Mouse (Mus musculus) spleen, adult 18-20 months (tissue): Measurements from ENCODE around the gene Jak3.

Source experiments
- DNase-seq, 2 experiments: peaks; one replicate each; pipeline ENCODE4 v3.0.0; 2022; ENCODE audit warnings: mixed read lengths in 2 of 2

Gene Jak3

GRCm38 (mm10) chr8:71676020-71676741 is at the start of gene Jak3:
Gene Jak3, plus strand, starts transcription at chr8:71676296.
- DNase-seq, result peak; percentile 66 to 73

- no peak for DNase-seq
These were observed 49.3 kb upstream of the Jak3 start for GRCm38 (mm10) chr8:71626753-71627152.

GRCm38 (mm10) chr8:71627265-71628099 is 48.6 kb upstream of the Jak3 start:
- DNase-seq, result no peak

- DNase-seq, result no peak
These were observed 47.5 kb upstream of the Jak3 start for GRCm38 (mm10) chr8:71628396-71629095.

- DNase-seq, result peak; percentile 91 to 98
These were observed 46.9 kb upstream of the Jak3 start for GRCm38 (mm10) chr8:71629096-71629697.

- peak; percentile 53 to 61 for DNase-seq
These were observed 46.3 kb upstream of the Jak3 start for GRCm38 (mm10) chr8:71629781-71630212.

GRCm38 (mm10) chr8:71630761-71631160 is 45.3 kb upstream of the Jak3 start:
- no peak for DNase-seq

GRCm38 (mm10) chr8:71631897-71632296 is 44.2 kb upstream of the Jak3 start:
- DNase-seq, result no peak

GRCm38 (mm10) chr8:71633164-71633563 is 42.9 kb upstream of the Jak3 start:
- DNase-seq, result peak; percentile 69 to 86

- peak; percentile 45 to 64 for DNase-seq
These were observed 42.0 kb upstream of the Jak3 start for GRCm38 (mm10) chr8:71633981-71634667.

- no peak for DNase-seq
These were observed 38.7 kb upstream of the Jak3 start for GRCm38 (mm10) chr8:71637149-71638095.

GRCm38 (mm10) chr8:71638321-71638720 is 37.8 kb upstream of the Jak3 start:
- DNase-seq, result no peak

- no peak for DNase-seq
These were observed 36.8 kb upstream of the Jak3 start for GRCm38 (mm10) chr8:71639318-71639717.

- DNase-seq, result no peak
These were observed 30.6 kb upstream of the Jak3 start for GRCm38 (mm10) chr8:71645510-71645909.

GRCm38 (mm10) chr8:71654600-71654999 is 21.5 kb upstream of the Jak3 start:
- DNase-seq, result no peak

GRCm38 (mm10) chr8:71657816-71658215 is 18.3 kb upstream of the Jak3 start:
- DNase-seq, result no peak

- no peak for DNase-seq
These were observed 17.5 kb upstream of the Jak3 start for GRCm38 (mm10) chr8:71658515-71659049.

- no peak for DNase-seq
These were observed 16.3 kb upstream of the Jak3 start for GRCm38 (mm10) chr8:71659751-71660150.

GRCm38 (mm10) chr8:71660325-71661120 is 15.6 kb upstream of the Jak3 start:
- DNase-seq, result peak; percentile 66 to 85
